Mouse (Mus musculus): Measurements from ENCODE around the gene Mbnl3. TPM values are rescaled to one million over a fixed set of nuclear protein-coding genes. Genes with fewer than 3 reads are reported as not detected.

The Mbnl3 gene
- 10.1 and 12.9 TPM in 2 replicates for polyA plus RNA-seq (2014; fragmentation: Nextera tagmentation; extraction: Ambion mirVana)

GRCm38 (mm10) chrX:51206432-51206831 is at the start of gene Mbnl3:
Gene Mbnl3 (minus strand): TSS chrX:51206532.
- Histone ChIP-seq H3K36me3 (ENCODE audit: control insufficient read depth, insufficient read depth, low read length) (no peaks in the 10 kb centered on the region), H3K27me3 (ENCODE audit: control insufficient read depth, insufficient read depth, low read length) (no peaks in the 10 kb centered on the region), H3K4me1 (ENCODE audit: control insufficient read depth, insufficient read depth, low read length) (no peaks in the 10 kb centered on the region), H3K9me3 (ENCODE audit: control insufficient read depth, low read length) (no peaks in the 10 kb centered on the region), H3K27ac (ENCODE audit: low read depth, low read length) (peak within 1 kb of the TSS; percentile 37; the same call in 1 of the 2 replicates), H3K4me2 (replicated peaks; ENCODE audit: low read depth, low read length) (peak within 1 kb of the TSS; percentile 63), H3K4me3 (ENCODE audit: low read length) (peak within 1 kb of the TSS; percentile 48), H3K9ac (ENCODE audit: low read depth, low read length) (peak within 1 kb of the TSS; percentile 65)
- no peak for ATAC-seq (ENCODE audit: low FRiP score, low TSS enrichment)
- WGBS: 43% methylated on average over 11 of the region's 11 CpGs

GRCm38 (mm10) chrX:51205548-51206324 is 596 bp downstream of the Mbnl3 start:
- H3K36me3 ChIP-seq (ENCODE audit: control insufficient read depth, insufficient read depth, low read length): no peaks in the 10 kb centered on the region
- no peaks in the 10 kb centered on the region for H3K4me1 ChIP-seq (ENCODE audit: control insufficient read depth, insufficient read depth, low read length)
- peak overlapping the region; percentile 63 for H3K4me2 ChIP-seq (replicated peaks; ENCODE audit: low read depth, low read length)
- 29% methylated on average over 56 of the region's 79 CpGs for WGBS
- ATAC-seq (ENCODE audit: low FRiP score, low TSS enrichment): peak; percentile 81
- H3K27ac ChIP-seq (ENCODE audit: low read depth, low read length): peak overlapping the region; percentile 37; the same call in 1 of the 2 replicates
- peak overlapping the region; percentile 48 for H3K4me3 ChIP-seq (ENCODE audit: low read length)
- no peaks in the 10 kb centered on the region for H3K27me3 ChIP-seq (ENCODE audit: control insufficient read depth, insufficient read depth, low read length)
- no peaks in the 10 kb centered on the region for H3K9me3 ChIP-seq (ENCODE audit: control insufficient read depth, low read length)
- peak overlapping the region; percentile 65 for H3K9ac ChIP-seq (ENCODE audit: low read depth, low read length)

DNA sequence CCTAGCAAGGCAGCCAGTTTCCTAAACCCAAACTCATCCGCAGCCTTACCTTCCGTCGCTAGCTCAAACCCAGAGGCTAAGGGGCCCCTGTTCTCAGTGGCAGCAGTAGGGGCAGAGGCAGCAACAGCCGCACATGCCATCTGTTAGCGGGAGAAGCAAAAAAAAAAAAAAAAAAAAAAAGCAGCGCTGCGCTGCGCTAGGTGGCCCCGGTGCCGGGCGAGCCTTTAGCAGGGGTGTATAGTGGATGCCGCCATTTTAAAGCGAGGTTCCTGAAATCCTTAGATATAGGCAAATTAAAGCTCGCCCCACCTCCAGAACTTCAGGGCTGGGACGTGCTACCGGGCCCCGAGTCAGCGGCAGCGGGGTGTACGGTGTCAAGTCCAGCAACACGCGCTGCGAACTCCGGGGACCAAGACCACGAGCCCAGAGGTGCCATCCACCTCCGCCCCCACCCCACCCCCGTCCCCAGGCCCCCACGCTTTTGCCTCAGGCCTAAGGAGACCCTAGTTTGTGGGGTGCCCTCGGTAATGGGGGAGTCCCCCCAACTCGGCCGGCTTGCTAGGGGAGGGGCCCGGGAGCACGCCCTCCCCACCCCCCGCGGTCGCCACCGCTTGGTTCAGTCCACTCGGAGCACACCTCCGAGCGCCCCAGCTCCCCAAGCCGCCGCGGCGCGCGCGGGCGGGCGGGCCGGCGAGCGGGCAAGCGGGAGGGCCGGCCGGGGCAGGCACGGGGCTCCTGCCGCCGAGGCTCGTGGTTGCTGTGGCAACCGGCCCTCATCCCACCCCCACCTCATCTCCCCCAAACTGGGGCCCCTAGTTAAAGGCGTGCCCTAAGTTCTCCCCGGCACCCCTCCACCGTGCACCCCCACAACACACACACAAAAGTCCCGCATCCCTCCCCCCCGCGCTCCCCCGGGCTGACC is 1.4 kb downstream of the Mbnl3 start:
- no peaks in the 10 kb centered on the region for H3K27me3 ChIP-seq (ENCODE audit: control insufficient read depth, insufficient read depth, low read length)
- H3K9me3 ChIP-seq (ENCODE audit: control insufficient read depth, low read length): no peaks in the 10 kb centered on the region
- peak overlapping the region; percentile 48 for H3K4me3 ChIP-seq (ENCODE audit: low read length)
- 30% methylated on average over 45 of the region's 67 CpGs for WGBS
- H3K4me1 ChIP-seq (ENCODE audit: control insufficient read depth, insufficient read depth, low read length): no peaks in the 10 kb centered on the region
- peak overlapping the region; percentile 63 for H3K4me2 ChIP-seq (replicated peaks; ENCODE audit: low read depth, low read length)
- ATAC-seq (ENCODE audit: low FRiP score, low TSS enrichment): peak; percentile 86
- H3K27ac ChIP-seq (ENCODE audit: low read depth, low read length): peak overlapping the region; percentile 37; the same call in 1 of the 2 replicates
- peak overlapping the region; percentile 65 for H3K9ac ChIP-seq (ENCODE audit: low read depth, low read length)
- no peaks in the 10 kb centered on the region for H3K36me3 ChIP-seq (ENCODE audit: control insufficient read depth, insufficient read depth, low read length)

DNA sequence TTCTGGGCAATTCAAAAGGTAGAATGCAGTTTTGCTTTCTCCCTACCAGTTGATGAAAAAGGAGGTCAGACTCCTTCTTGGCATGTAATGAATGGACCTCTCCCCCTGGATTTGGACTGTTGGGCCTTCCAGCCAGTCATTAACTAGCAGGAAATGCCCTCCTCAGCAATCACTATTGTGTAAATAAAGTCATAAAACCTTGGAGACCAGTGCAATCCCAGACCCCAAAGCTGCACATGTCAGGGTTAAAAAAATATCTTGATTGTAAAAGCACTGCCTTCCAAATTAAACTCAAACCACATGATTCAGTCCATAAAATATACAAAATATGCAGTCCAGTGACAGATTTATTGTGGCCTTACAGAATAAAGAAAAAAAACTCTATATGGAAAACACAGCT is 9.3 kb downstream of the Mbnl3 start:
- peak; percentile 71; the same call in 1 of the 2 replicates for ATAC-seq (ENCODE audit: low FRiP score, low TSS enrichment)

GRCm38 (mm10) chrX:51171914-51172313 is 34.4 kb downstream of the Mbnl3 start:
- H3K27ac ChIP-seq (ENCODE audit: low read depth, low read length): no peak overlapping the region
- no peaks in the 10 kb centered on the region for H3K36me3 ChIP-seq (ENCODE audit: control insufficient read depth, insufficient read depth, low read length)
- ATAC-seq (ENCODE audit: low FRiP score, low TSS enrichment): no peak
- no peaks in the 10 kb centered on the region for H3K9me3 ChIP-seq (ENCODE audit: control insufficient read depth, low read length)
- no peaks in the 10 kb centered on the region for H3K27me3 ChIP-seq (ENCODE audit: control insufficient read depth, insufficient read depth, low read length)
- H3K4me2 ChIP-seq (replicated peaks; ENCODE audit: low read depth, low read length): no peak overlapping the region
- H3K9ac ChIP-seq (ENCODE audit: low read depth, low read length): no peak overlapping the region
- no peaks in the 10 kb centered on the region for H3K4me1 ChIP-seq (ENCODE audit: control insufficient read depth, insufficient read depth, low read length)
- 54% methylated on average over 2 of the region's 2 CpGs for WGBS
- no peak overlapping the region for H3K4me3 ChIP-seq (ENCODE audit: low read length)

More for the DNA sequence above, 9.3 kb downstream of the Mbnl3 start:
- Histone ChIP-seq H3K27ac (ENCODE audit: low read depth, low read length) (no peak overlapping the region), H3K4me1 (ENCODE audit: control insufficient read depth, insufficient read depth, low read length) (peaks cover 4% of the 10 kb centered on the region; the same call in 1 of the 2 replicates), H3K4me2 (replicated peaks; ENCODE audit: low read depth, low read length) (no peak overlapping the region), H3K9me3 (ENCODE audit: control insufficient read depth, low read length) (no peaks in the 10 kb centered on the region), H3K27me3 (ENCODE audit: control insufficient read depth, insufficient read depth, low read length) (no peaks in the 10 kb centered on the region), H3K9ac (ENCODE audit: low read depth, low read length) (no peak overlapping the region), H3K4me3 (ENCODE audit: low read length) (no peak overlapping the region), H3K36me3 (ENCODE audit: control insufficient read depth, insufficient read depth, low read length) (no peaks in the 10 kb centered on the region)

GRCm38 (mm10) chrX:51171413-51171812 is 34.9 kb downstream of the Mbnl3 start:
- H3K27me3 ChIP-seq (ENCODE audit: control insufficient read depth, insufficient read depth, low read length): no peaks in the 10 kb centered on the region

DNA sequence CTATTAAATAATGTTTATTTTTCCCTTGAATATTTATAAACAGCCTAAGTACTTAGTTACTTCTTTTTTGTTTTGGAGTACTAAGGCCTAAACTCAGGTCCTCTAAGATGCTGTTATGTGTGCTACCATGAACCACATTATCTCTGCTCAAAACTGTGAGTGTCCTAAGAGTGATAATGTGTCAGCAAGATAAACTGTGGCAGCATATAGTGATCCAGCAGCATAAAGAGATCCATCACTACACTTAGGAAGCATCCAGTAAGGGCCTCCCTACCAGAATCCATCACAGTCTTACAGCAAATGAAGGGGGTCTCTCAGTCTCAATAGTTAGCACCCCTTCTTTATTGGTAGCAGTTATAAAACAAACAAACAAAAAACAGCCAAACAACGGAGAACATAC is 35.9 kb downstream of the Mbnl3 start:
- Histone ChIP-seq H3K4me2 (replicated peaks; ENCODE audit: low read depth, low read length) (no peak overlapping the region), H3K27me3 (ENCODE audit: control insufficient read depth, insufficient read depth, low read length) (no peaks in the 10 kb centered on the region), H3K27ac (ENCODE audit: low read depth, low read length) (no peak overlapping the region), H3K4me3 (ENCODE audit: low read length) (no peak overlapping the region), H3K4me1 (ENCODE audit: control insufficient read depth, insufficient read depth, low read length) (no peaks in the 10 kb centered on the region), H3K9me3 (ENCODE audit: control insufficient read depth, low read length) (no peaks in the 10 kb centered on the region), H3K9ac (ENCODE audit: low read depth, low read length) (no peak overlapping the region), H3K36me3 (ENCODE audit: control insufficient read depth, insufficient read depth, low read length) (no peaks in the 10 kb centered on the region)
- no peak for ATAC-seq (ENCODE audit: low FRiP score, low TSS enrichment)
- WGBS: 72% methylated on average over 1 of the region's 1 CpGs

More at GRCm38 (mm10) chrX:51171413-51171812, 34.9 kb downstream of the Mbnl3 start:
- H3K4me1 ChIP-seq (ENCODE audit: control insufficient read depth, insufficient read depth, low read length): no peaks in the 10 kb centered on the region
- no peaks in the 10 kb centered on the region for H3K9me3 ChIP-seq (ENCODE audit: control insufficient read depth, low read length)
- H3K9ac ChIP-seq (ENCODE audit: low read depth, low read length): no peak overlapping the region
- no peak for ATAC-seq (ENCODE audit: low FRiP score, low TSS enrichment)
- H3K27ac ChIP-seq (ENCODE audit: low read depth, low read length): no peak overlapping the region
- no peak overlapping the region for H3K4me2 ChIP-seq (replicated peaks; ENCODE audit: low read depth, low read length)
- WGBS: 64% methylated on average over 6 of the region's 6 CpGs
- H3K4me3 ChIP-seq (ENCODE audit: low read length): no peak overlapping the region
- no peaks in the 10 kb centered on the region for H3K36me3 ChIP-seq (ENCODE audit: control insufficient read depth, insufficient read depth, low read length)

- WGBS: 59% methylated on average over 5 of the region's 5 CpGs
- ATAC-seq (ENCODE audit: low FRiP score, low TSS enrichment): no peak
- Histone ChIP-seq H3K27me3 (ENCODE audit: control insufficient read depth, insufficient read depth, low read length) (no peaks in the 10 kb centered on the region), H3K9me3 (ENCODE audit: control insufficient read depth, low read length) (no peaks in the 10 kb centered on the region), H3K4me1 (ENCODE audit: control insufficient read depth, insufficient read depth, low read length) (no peaks in the 10 kb centered on the region), H3K4me3 (ENCODE audit: low read length) (no peak overlapping the region), H3K36me3 (ENCODE audit: control insufficient read depth, insufficient read depth, low read length) (no peaks in the 10 kb centered on the region), H3K4me2 (replicated peaks; ENCODE audit: low read depth, low read length) (no peak overlapping the region), H3K9ac (ENCODE audit: low read depth, low read length) (no peak overlapping the region), H3K27ac (ENCODE audit: low read depth, low read length) (no peak overlapping the region)
Measured at GRCm38 (mm10) chrX:51169476-51170045, 36.8 kb downstream of the Mbnl3 start.

All from kidney, embryonic 14.5 days (tissue).